In genomic region chr10:80016511-80016910, GRCm38 (mm10) we compare ENCODE assay signal across 8 mouse cellular contexts. TPM values are rescaled to one million over a fixed set of nuclear protein-coding genes. Genes with fewer than 3 reads are reported as not detected.
A peak's percentile ranks its signal among the peaks of the same experiment; 100 is the strongest.
DNase-seq lines count a peak whose midpoint lies in the region; ATAC-seq and TF ChIP-seq lines count a peak whose summit lies in the region.
"Had no signal": no experiment of that assay in that cellular context is flagged by ENCODE, and none has a peak within 500 bp of the region (broad histone marks: within the 10 kb centered on the region; RNA-seq: fewer than 3 reads in every experiment).

Gene Arhgap45, plus strand, starts transcription at chr10:80016653.

- no peak for ATAC-seq in limb, embryonic 15.5 days (ENCODE audit: insufficient number of reproducible peaks, low FRiP score, low TSS enrichment, low read depth)
- ATAC-seq in hindbrain, embryonic 13.5 days (ENCODE audit: low FRiP score) = no peak

- no peak within 1 kb of the TSS for H3K4me2 ChIP-seq in limb, embryonic 15.5 days
- no peak within 1 kb of the TSS for H3K4me2 ChIP-seq in hindbrain, embryonic 13.5 days
- H3K4me2 ChIP-seq: embryonic facial prominence, embryonic 15.5 days had no signal

- H3K4me3 ChIP-seq in bone marrow macrophage, adult 2 months (ENCODE audit: insufficient read depth, low read length) = peak within 1 kb of the TSS; percentile 76
- peak within 1 kb of the TSS; percentile 10; the same call in 1 of the 2 replicates for H3K4me3 ChIP-seq in limb, embryonic 15.5 days
- no peak within 1 kb of the TSS for H3K4me3 ChIP-seq in hindbrain, embryonic 13.5 days
- H3K4me3 ChIP-seq: embryonic facial prominence, embryonic 15.5 days had no signal

- WGBS in limb, embryonic 15.5 days = 60% methylated on average over 11 of the region's 11 CpGs
- 73% methylated on average over 11 of the region's 11 CpGs for WGBS in hindbrain, embryonic 13.5 days

- no peak for TF ChIP-seq POLR2A in bone marrow macrophage, adult 2 months (IDR thresholded peaks at IDR 0.05; ENCODE audit: borderline replicate concordance, low read depth, low read length)

- peaks cover 17% of the 10 kb centered on the region for H3K4me1 ChIP-seq in bone marrow macrophage, adult 2 months (ENCODE audit: control insufficient read depth, insufficient read depth, low read length)
- peaks cover 34% of the 10 kb centered on the region for H3K4me1 ChIP-seq in limb, embryonic 15.5 days
- 0 out of 2 replicates have a peak, but pooled peaks cover 6% of the 10 kb centered on the region for H3K4me1 ChIP-seq in hindbrain, embryonic 13.5 days (replicated peaks)

- H3K27ac ChIP-seq in bone marrow macrophage, adult 2 months (ENCODE audit: insufficient read depth, low read depth, low read length) = peak within 1 kb of the TSS; percentile 91
- H3K27ac ChIP-seq in limb, embryonic 15.5 days = no peak within 1 kb of the TSS
- no peak within 1 kb of the TSS for H3K27ac ChIP-seq in hindbrain, embryonic 13.5 days
- H3K27ac ChIP-seq: embryonic facial prominence, embryonic 15.5 days had no signal

- peak; percentile 72 to 83 for DNase-seq in CD8-positive naive resting alpha-beta T cell, adult 2 months (ENCODE audit: low read depth in 2 of 2, low spot score in 2 of 2)
- DNase-seq in natural killer cell, adult 2 months (ENCODE audit: low spot score in 2 of 2) = peak; percentile 89 to 92
- DNase-seq in left cerebral cortex, adult 8-10 months (ENCODE audit: low spot score in 2 of 2) = no peak
- no peak for DNase-seq in testis, postnatal 10 days (ENCODE audit: low spot score)

- no peaks in the 10 kb centered on the region for H3K36me3 ChIP-seq in limb, embryonic 15.5 days
- peaks cover 26% of the 10 kb centered on the region for H3K36me3 ChIP-seq in hindbrain, embryonic 13.5 days

- peaks cover 54% of the 10 kb centered on the region for H3K27me3 ChIP-seq in limb, embryonic 15.5 days
- peaks cover 95% of the 10 kb centered on the region for H3K27me3 ChIP-seq in hindbrain, embryonic 13.5 days

- TF ChIP-seq CTCF in bone marrow macrophage, adult 2 months (IDR thresholded peaks at IDR 0.05; ENCODE audit: low read depth, low read length) = no peak

- H3K9ac ChIP-seq in limb, embryonic 15.5 days = no peak within 1 kb of the TSS
- no peak within 1 kb of the TSS; the same call in 1 of the 2 replicates for H3K9ac ChIP-seq in hindbrain, embryonic 13.5 days
- H3K9ac ChIP-seq: embryonic facial prominence, embryonic 15.5 days had no signal

- no peaks in the 10 kb centered on the region for H3K9me3 ChIP-seq in limb, embryonic 15.5 days
- peaks cover 4% of the 10 kb centered on the region; the same call in 1 of the 2 replicates for H3K9me3 ChIP-seq in hindbrain, embryonic 13.5 days
- H3K9me3 ChIP-seq: embryonic facial prominence, embryonic 15.5 days had no signal

RNA-seq across cellular contexts. Expression of gene Arhgap45, which starts in this region (rescaled TPM):
- polyA plus RNA-seq in bone marrow macrophage, adult 2 months (2012; ENCODE audit: insufficient read depth, insufficient read length, missing spikeins) = 218 TPM in 2 replicates
- 5.3 and 6.4 TPM in 2 replicates for polyA plus RNA-seq in limb, embryonic 15.5 days (2015; fragmentation: Nextera tagmentation; extraction: Ambion mirVana)
- polyA plus RNA-seq in hindbrain, embryonic 13.5 days (2015; fragmentation: Nextera tagmentation; extraction: Ambion mirVana) = 2.5 and 2.8 TPM in 2 replicates
- total RNA-seq in left cerebral cortex, adult 8-10 months (2022) = 1 to 10 TPM; 3.6 to 9.6 (median 6.0) TPM

Comparison
In these comparisons a context has a peak if more than half of its experiments do, and no peak if none do; other contexts are left out.
1. RNA of gene Arhgap45 (polyA plus RNA-seq): 218 TPM in bone marrow macrophage, adult 2 months; 5.3 to 6.4 TPM in limb, embryonic 15.5 days and 2.5 to 2.8 TPM in hindbrain, embryonic 13.5 days; every median in the first group is over 10 times any median in the second.
2. DNase-seq: peak in CD8-positive naive resting alpha-beta T cell, adult 2 months (2 of 2) and natural killer cell, adult 2 months (2 of 2); none in left cerebral cortex, adult 8-10 months (0 of 2) and testis, postnatal 10 days (single experiment).